Mouse (Mus musculus) midbrain, embryonic 10.5 days (tissue): ENCODE results near the gene Ak1. TPM values are rescaled to one million over a fixed set of nuclear protein-coding genes. Genes with fewer than 3 reads are reported as not detected.

Experiments
- DNase-seq: peaks from one replicate; pipeline ENCODE4 v3.0.0-alpha.2; 2017; ENCODE audit warnings: low spot score
- H3K27ac ChIP-seq: fragments of 300-500 bp; sonication (generic); replicated peaks from 2 replicates; pipeline ENCODE4 v1.5.1; 2016; ENCODE audit warnings: mild to moderate bottlenecking
- H3K27me3 ChIP-seq: fragments of 300-500 bp; sonication (generic); 2 replicates; pipeline ENCODE4 v1.6.1; 2016; ENCODE audit warnings: low read depth, mild to moderate bottlenecking; ENCODE audit not compliant: poor library complexity, severe bottlenecking
- H3K36me3 ChIP-seq: fragments of 300-500 bp; sonication (generic); 2 replicates; pipeline ENCODE4 v1.6.1; 2016; ENCODE audit warnings: mild to moderate bottlenecking, moderate library complexity
- H3K4me1 ChIP-seq: fragments of 300-500 bp; sonication (generic); 2 replicates; pipeline ENCODE4 v1.6.1; 2016
- H3K4me3 ChIP-seq: fragments of 300-500 bp; sonication (generic); 2 replicates; pipeline ENCODE4 v1.5.1; 2016; ENCODE audit warnings: mild to moderate bottlenecking, moderate library complexity
- H3K9me3 ChIP-seq: fragments of 300-500 bp; sonication (generic); replicated peaks from 2 replicates; pipeline ENCODE4 v1.6.1; 2016; ENCODE audit warnings: mild to moderate bottlenecking
- WGBS: fragments of 180-500 bp; shearing (Covaris S2); methylation state at CpG from one replicate; pipeline ENCODE4 v1.1.7; 2016; 5-methylcytosine and 5-hydroxymethylcytosine counted together
- polyA plus RNA-seq: library from polyadenylated mRNA; unstranded; fragments of >200 nt; fragmentation: Nextera tagmentation; extraction: Ambion mirVana; gene quantifications from 2 replicates; pipeline ENCODE4 v1.2.1, GENCODE M21; 2016

Ak1 gene
- polyA plus RNA-seq, 1 experiment from 2014 or later, result 26.4 TPM

DNA sequence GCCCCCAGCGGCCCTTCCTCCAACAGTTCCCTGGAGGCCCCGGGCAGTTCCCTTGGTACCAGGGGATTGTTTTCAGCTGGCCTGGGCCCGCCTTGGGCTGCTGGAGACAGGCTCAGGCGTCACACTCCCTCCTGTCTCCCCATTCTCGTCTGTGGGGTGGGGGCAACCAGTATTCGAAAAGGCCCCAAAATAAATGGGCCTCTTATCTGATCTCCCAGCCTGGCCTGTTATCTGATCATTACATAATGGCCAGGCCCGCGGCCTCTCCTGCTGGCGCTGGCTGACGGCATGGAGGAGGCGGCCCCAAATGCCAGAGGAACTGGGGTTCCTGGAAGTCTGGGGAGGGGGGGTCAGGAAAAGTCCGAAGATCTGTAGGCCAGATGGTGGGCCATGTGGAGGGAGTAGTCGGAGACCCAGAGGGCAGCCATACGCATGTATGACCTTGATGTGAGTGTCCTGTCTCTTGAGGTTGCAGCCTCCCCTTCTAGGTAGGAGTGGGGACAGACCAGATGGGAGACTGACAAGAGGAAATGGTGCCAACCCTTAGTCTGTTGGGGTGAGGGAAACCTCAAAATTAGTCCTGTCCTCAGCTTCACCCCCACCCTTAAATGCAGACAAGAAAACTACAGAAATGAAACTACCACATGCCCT, 33.3 kb downstream of the Ak1 start:
- peak overlapping the region; percentile 53 for H3K27ac ChIP-seq

GRCm38 (mm10) chr2:32655394-32655744, 33.8 kb downstream of the Ak1 start:
- H3K36me3 ChIP-seq, result no peaks in the 10 kb centered on the region
- no peak for DNase-seq
- H3K9me3 ChIP-seq, result no peaks in the 10 kb centered on the region
- peak overlapping the region; percentile 53 for H3K27ac ChIP-seq
- H3K27me3 ChIP-seq, result no peaks in the 10 kb centered on the region
- WGBS, result 83% methylated on average over 3 of the region's 3 CpGs
- no peak overlapping the region for H3K4me3 ChIP-seq
- peaks cover 20% of the 10 kb centered on the region for H3K4me1 ChIP-seq

More for the DNA sequence above, 33.3 kb downstream of the Ak1 start:
- Histone ChIP-seq H3K36me3 (no peaks in the 10 kb centered on the region), H3K27me3 (no peaks in the 10 kb centered on the region), H3K4me3 (no peak overlapping the region), H3K9me3 (no peaks in the 10 kb centered on the region), H3K4me1 (peaks cover 20% of the 10 kb centered on the region)
- DNase-seq, result no peak
- 82% methylated on average over 14 of the region's 14 CpGs for WGBS

- Histone ChIP-seq H3K27me3 (no peaks in the 10 kb centered on the region), H3K4me1 (peaks cover 20% of the 10 kb centered on the region), H3K36me3 (no peaks in the 10 kb centered on the region), H3K4me3 (no peak overlapping the region), H3K9me3 (no peaks in the 10 kb centered on the region), H3K27ac (peak overlapping the region; percentile 53)
- 67% methylated on average over 12 of the region's 12 CpGs for WGBS
- DNase-seq, result no peak
These were observed 34.3 kb downstream of the Ak1 start for GRCm38 (mm10) chr2:32655826-32656225.

DNA sequence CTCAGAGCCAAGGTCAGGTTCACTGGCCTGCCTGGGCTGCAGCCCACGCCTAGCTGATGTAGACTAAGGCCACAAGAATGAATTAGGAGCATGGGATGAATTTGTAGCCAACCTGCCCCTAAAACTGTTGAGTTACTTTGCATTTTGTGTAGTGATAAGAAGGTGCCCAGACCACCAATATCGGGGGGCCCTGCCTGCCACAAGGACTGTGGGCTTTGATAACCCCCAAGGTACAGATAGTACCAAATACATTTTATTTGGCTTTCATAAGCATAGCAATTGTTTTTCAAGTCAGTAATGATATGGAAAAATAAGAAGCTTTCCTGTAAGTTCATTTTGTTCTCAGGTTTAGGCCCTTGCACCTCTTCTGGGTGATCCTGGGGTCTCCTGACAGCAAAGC, 37.3 kb downstream of the Ak1 start:
- DNase-seq, result no peak
- Histone ChIP-seq H3K4me3 (no peak overlapping the region), H3K27ac (no peak overlapping the region), H3K36me3 (no peaks in the 10 kb centered on the region), H3K27me3 (no peaks in the 10 kb centered on the region), H3K9me3 (no peaks in the 10 kb centered on the region), H3K4me1 (peaks cover 25% of the 10 kb centered on the region)
- 87% methylated on average over 2 of the region's 2 CpGs for WGBS

GRCm38 (mm10) chr2:32661509-32662107, 40.0 kb downstream of the Ak1 start:
- H3K4me3 ChIP-seq, result no peak overlapping the region
- DNase-seq, result no peak
- 0 out of 2 replicates have a peak overlapping the region, but pooled peaks have one; percentile 50 for H3K27ac ChIP-seq
- no peaks in the 10 kb centered on the region for H3K27me3 ChIP-seq
- no peaks in the 10 kb centered on the region for H3K36me3 ChIP-seq
- H3K9me3 ChIP-seq, result no peaks in the 10 kb centered on the region
- peaks cover 22% of the 10 kb centered on the region for H3K4me1 ChIP-seq
- WGBS, result 74% methylated on average over 7 of the region's 7 CpGs

- Histone ChIP-seq H3K36me3 (no peaks in the 10 kb centered on the region), H3K9me3 (no peaks in the 10 kb centered on the region), H3K4me3 (no peak overlapping the region), H3K27ac (0 out of 2 replicates have a peak overlapping the region, but pooled peaks have one; percentile 50), H3K27me3 (no peaks in the 10 kb centered on the region), H3K4me1 (peaks cover 22% of the 10 kb centered on the region)
- DNase-seq, result no peak
- WGBS, result 65% methylated on average over 5 of the region's 5 CpGs
These were observed 40.7 kb downstream of the Ak1 start for GRCm38 (mm10) chr2:32662291-32662690.

DNA sequence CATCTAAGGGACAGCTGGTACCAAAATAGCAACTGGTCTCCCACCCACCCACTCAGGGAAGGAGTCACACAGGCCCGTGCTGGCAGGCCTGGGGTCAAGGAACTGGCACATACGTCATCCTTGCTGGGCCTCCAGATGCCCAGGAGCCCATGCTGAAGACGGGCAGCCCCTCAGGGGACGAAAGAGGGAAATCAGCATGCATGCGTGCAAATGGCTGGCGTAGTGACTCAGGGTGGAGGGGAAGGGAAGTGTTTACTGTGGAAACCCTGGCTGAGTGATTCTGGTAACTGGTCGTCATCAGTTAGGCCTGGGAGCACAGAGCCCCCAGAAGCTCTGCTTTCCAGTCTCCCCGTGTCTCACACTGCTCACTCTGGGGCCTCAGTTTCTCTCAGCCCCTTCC, 43.8 kb downstream of the Ak1 start:
- no peaks in the 10 kb centered on the region for H3K27me3 ChIP-seq
- no peak overlapping the region for H3K4me3 ChIP-seq
- no peaks in the 10 kb centered on the region for H3K36me3 ChIP-seq
- H3K9me3 ChIP-seq, result no peaks in the 10 kb centered on the region
- H3K4me1 ChIP-seq, result peaks cover 38% of the 10 kb centered on the region
- WGBS, result 85% methylated on average over 8 of the region's 8 CpGs
- no peak for DNase-seq
- H3K27ac ChIP-seq, result peak overlapping the region; percentile 50; the same call in 1 of the 2 replicates

DNA sequence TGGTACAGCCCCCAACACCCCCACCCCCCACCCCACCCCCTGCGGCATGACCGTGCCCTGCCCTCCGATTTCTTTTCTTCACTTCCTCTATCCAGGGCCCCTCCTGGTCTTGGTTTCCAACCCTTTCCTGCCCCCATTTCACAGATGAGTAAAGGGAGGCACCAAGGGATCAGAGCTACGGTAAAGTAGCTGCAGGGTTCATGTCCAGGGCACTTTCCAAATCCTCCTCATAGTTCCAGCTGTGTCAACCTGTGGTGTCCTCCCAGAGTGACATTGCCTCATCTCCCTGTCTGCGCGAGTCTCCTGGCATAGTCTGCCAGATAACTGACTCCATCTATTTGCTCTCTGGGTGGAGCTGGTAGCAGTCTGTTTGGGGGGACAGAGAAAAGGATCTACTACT, 44.3 kb downstream of the Ak1 start:
- peak overlapping the region; percentile 7; the same call in 1 of the 2 replicates for H3K27ac ChIP-seq
- H3K9me3 ChIP-seq, result no peaks in the 10 kb centered on the region
- no peaks in the 10 kb centered on the region for H3K36me3 ChIP-seq
- no peak for DNase-seq
- no peak overlapping the region for H3K4me3 ChIP-seq
- WGBS, result 86% methylated on average over 6 of the region's 6 CpGs
- H3K27me3 ChIP-seq, result no peaks in the 10 kb centered on the region
- H3K4me1 ChIP-seq, result peaks cover 38% of the 10 kb centered on the region

DNA sequence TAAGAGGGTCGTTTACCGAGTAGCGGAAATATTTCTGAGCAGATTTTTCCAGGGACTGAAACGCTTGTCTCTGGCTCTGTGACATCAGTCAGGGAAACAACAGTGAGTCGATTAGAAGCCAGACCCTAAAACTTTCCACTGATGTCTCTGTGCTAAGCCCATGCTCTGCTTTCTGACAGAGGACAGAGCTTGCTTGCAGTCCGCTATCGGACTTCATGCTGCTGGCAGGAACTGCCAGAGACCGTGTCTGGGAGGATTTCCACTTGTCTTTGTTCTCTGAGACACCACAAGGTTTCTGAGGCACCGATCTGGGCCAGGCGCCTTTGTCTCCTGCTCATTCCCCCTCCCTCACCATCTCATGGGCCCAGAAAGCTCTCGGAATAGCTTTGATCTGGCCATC, 46.2 kb downstream of the Ak1 start:
- no peaks in the 10 kb centered on the region for H3K9me3 ChIP-seq
- no peaks in the 10 kb centered on the region for H3K27me3 ChIP-seq
- no peak overlapping the region for H3K4me3 ChIP-seq
- peak; percentile 45 for DNase-seq
- H3K36me3 ChIP-seq, result no peaks in the 10 kb centered on the region
- WGBS, result 39% methylated on average over 11 of the region's 11 CpGs
- peak overlapping the region; percentile 77 for H3K27ac ChIP-seq
- H3K4me1 ChIP-seq, result peaks cover 25% of the 10 kb centered on the region

GRCm38 (mm10) chr2:32668176-32668575, 46.6 kb downstream of the Ak1 start:
- no peaks in the 10 kb centered on the region for H3K9me3 ChIP-seq
- H3K4me3 ChIP-seq, result no peak overlapping the region
- peaks cover 25% of the 10 kb centered on the region for H3K4me1 ChIP-seq
- WGBS, result 79% methylated on average over 7 of the region's 7 CpGs
- H3K27ac ChIP-seq, result peak overlapping the region; percentile 77
- H3K27me3 ChIP-seq, result no peaks in the 10 kb centered on the region
- H3K36me3 ChIP-seq, result no peaks in the 10 kb centered on the region
- DNase-seq, result no peak

GRCm38 (mm10) chr2:32669876-32670275, 48.3 kb downstream of the Ak1 start:
- Histone ChIP-seq H3K9me3 (no peaks in the 10 kb centered on the region), H3K27me3 (no peaks in the 10 kb centered on the region), H3K27ac (no peak overlapping the region), H3K36me3 (no peaks in the 10 kb centered on the region), H3K4me3 (no peak overlapping the region), H3K4me1 (peaks cover 25% of the 10 kb centered on the region)
- WGBS, result 85% methylated on average over 3 of the region's 3 CpGs
- no peak for DNase-seq

DNA sequence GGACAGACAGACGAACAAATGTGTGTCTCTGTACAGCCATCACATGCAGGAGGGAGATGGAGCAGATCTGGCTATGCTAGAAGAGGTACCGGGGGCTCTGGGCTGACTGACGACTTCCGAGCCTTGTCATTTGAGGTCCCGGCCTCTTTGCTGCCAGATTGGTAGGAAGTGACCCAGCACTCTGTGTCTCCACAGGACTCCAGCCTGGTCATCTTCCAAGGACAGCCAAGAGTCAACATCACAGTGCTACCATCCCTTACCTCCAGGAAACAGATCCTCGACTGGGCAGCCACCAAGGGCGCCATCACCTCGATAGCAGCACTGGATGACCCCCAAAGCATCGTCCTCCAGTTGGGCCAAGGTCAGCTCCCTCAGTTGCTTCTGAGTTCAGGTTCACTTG, 49.6 kb downstream of the Ak1 start:
- Histone ChIP-seq H3K4me1 (peaks cover 16% of the 10 kb centered on the region), H3K9me3 (no peaks in the 10 kb centered on the region)
- 88% methylated on average over 9 of the region's 9 CpGs for WGBS

GRCm38 (mm10) chr2:32671907-32672595, 50.5 kb downstream of the Ak1 start:
- H3K4me1 ChIP-seq, result peaks cover 16% of the 10 kb centered on the region
- no peak overlapping the region for H3K4me3 ChIP-seq
- no peaks in the 10 kb centered on the region for H3K36me3 ChIP-seq
- WGBS, result 72% methylated on average over 9 of the region's 9 CpGs
- no peak for DNase-seq
- H3K27me3 ChIP-seq, result no peaks in the 10 kb centered on the region
- no peaks in the 10 kb centered on the region for H3K9me3 ChIP-seq
- no peak overlapping the region for H3K27ac ChIP-seq

More for the DNA sequence above, 49.6 kb downstream of the Ak1 start:
- H3K27ac ChIP-seq, result no peak overlapping the region
- H3K4me3 ChIP-seq, result no peak overlapping the region
- no peak for DNase-seq
- H3K27me3 ChIP-seq, result no peaks in the 10 kb centered on the region
- no peaks in the 10 kb centered on the region for H3K36me3 ChIP-seq
